Mouse (Mus musculus) megakaryocyte, embryonic 14.5 days (primary cell): Measurements from ENCODE around the gene Cnih2.

Source experiments
- FLI1 ChIP-seq: IDR thresholded peaks from 2 replicates; pipeline ENCODE4 v1.6.1; 2012; ENCODE audit warnings: low read length, inconsistent platforms, mixed read lengths
- GATA1 ChIP-seq: IDR thresholded peaks from 3 replicates; pipeline ENCODE4 v1.6.1; 2012; ENCODE audit warnings: mixed read lengths, low read length, inconsistent platforms, borderline replicate concordance

- TF ChIP-seq GATA1 = no peak
- TF ChIP-seq FLI1 = no peak
Measured at GRCm38 (mm10) chr19:5082005-5082404, 16.3 kb downstream of the Cnih2 start.
